Mouse (Mus musculus) left cerebral cortex, adult 18-20 months (tissue): ENCODE results near the gene Gsk3b. TPM values are rescaled to one million over a fixed set of nuclear protein-coding genes. Genes with fewer than 3 reads are reported as not detected.
"Not testable (repeated sequence)": the region's sequence is repeated elsewhere in the genome, so short reads cannot be mapped to it uniquely, and the experiment has no call there.

Experiments used
- DNase-seq, 2 experiments: peaks; one replicate each; pipeline ENCODE4 v3.0.0; 2021 to 2022; ENCODE audit warnings: low spot score in 2 of 2, mixed read lengths in 1 of 2
- total RNA-seq, 2 experiments: library from RNA; stranded (reverse); gene quantifications; 2 replicates each; pipeline ENCODE4 v1.2.3; 2021

Gsk3b gene
- total RNA-seq, 2 experiments from 2014 or later = 172 TPM

GRCm38 (mm10) chr16:38099325-38099724 lies 10.5 kb downstream of the Gsk3b start:
- no peak for DNase-seq

- DNase-seq = no peak
Observed at GRCm38 (mm10) chr16:38100569-38100968, 11.8 kb downstream of the Gsk3b start.

DNA sequence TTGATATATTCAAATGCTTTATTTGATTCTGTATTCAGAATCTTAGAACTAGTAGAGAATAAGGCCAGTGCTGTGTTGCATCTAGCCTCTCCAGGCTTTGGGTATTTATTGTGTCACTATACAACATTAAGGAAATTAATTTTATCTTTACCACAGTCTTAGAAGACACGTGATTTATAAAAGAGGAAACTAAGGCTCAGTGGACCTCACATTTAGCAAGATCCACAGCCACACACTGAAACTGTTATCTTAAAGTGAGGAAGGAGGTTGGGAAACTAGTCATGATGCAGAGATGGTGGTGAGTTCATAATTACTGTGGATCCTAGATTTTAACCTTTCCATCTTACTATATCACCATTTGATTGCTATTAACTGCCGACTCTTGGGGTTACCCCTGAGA lies 16.7 kb downstream of the Gsk3b start:
- no peak for DNase-seq

DNA sequence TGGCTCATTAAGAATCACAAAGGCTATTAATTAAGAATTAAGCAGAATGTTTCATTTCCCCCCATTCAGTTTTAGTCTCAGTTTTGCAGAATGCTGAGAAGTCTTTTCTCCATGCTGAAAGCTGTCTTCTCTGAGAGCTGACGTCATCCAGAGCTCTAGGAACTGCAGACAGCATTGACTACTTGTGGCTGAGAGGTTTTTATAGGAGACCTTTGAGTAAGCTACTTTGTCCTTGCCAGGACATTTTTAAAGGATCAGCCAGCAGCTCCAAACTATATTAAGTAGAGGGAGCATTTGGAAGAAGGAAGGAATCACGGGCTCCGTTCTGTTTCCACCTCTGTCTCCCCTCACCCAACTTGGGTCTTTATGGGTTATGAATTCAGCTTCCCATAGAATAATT lies 17.7 kb downstream of the Gsk3b start:
- DNase-seq = no peak

GRCm38 (mm10) chr16:38110001-38110400 lies 21.2 kb downstream of the Gsk3b start:
- DNase-seq = no peak

DNA sequence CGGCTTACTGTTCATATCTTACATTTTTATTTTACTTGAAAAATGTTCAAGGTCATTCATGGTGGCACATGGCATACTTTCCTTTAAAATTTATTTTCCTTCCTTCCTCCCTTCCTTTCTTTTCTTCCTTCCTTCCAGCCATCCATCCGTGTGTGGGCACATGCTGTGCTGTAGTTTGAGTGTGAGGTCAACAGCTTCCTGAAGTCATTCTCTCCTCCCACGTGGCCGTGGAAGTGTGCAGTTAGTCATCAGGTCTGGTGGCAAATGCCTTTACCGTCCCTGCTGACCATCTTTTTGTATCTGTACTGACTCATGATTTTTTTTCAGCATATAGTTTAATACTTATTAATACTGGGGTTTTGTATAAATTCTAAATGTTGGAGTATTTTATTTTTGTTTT lies 21.8 kb downstream of the Gsk3b start:
- no peak for DNase-seq

- no peak for DNase-seq
Observed at GRCm38 (mm10) chr16:38114074-38114473, 25.3 kb downstream of the Gsk3b start.

DNA sequence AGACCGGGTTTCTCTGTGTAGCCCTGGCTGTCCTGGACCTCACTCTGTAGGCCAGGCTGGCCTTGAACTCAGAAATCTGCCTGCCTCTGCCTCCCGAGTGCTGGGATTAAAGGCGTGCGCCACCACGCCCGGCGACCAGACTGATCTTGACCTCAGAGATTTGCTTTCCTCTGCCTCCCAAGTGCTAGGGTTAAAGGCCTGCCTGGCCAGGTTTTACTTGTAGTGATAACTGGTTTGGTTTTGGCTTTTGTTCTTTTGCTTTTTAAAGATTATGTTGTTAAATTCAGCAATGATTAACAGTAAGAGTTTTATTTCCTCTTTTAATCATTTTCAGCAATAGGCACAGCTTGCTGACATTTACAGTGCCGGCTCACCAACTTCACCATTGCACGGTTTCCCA lies 29.1 kb downstream of the Gsk3b start:
- not testable (repeated sequence) for DNase-seq

DNA sequence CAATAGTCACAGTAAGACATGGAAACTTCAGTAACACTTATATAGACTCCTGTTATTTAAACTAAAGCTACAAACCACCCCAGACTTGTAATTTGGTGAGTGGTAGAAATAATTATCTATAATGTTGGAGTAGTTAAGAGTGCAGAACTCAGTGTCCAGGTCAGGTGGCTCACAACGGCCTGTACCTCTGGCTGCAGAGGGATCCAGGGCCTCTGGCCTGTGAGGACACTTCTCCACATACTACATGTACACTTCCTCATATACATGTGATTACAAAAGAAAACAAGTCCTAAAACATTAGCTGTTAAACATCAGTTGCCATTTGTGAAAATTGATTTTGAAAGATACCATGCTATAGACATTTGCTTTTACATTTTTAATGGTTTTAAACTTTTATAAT lies 29.9 kb downstream of the Gsk3b start:
- no peak for DNase-seq

DNA sequence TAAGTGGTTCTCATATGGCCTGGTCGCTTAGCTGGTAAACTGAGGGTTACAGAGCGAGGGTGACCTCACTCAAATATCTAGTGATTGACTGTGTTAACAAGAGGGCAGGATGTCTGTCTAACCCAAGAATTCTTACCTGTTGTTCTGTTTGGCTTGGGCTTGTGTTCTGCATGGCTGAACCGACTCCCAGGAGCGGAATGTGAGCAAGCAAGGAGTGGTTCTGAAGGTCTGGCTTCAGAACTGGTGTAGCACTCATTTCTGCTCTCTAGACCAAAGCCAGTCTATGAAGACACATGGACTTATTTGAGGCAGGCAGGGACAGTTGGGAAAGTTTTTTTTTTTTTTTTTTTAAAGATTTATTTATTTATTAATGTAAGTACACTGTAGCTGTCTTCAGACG lies 30.5 kb downstream of the Gsk3b start:
- DNase-seq = no peak

DNA sequence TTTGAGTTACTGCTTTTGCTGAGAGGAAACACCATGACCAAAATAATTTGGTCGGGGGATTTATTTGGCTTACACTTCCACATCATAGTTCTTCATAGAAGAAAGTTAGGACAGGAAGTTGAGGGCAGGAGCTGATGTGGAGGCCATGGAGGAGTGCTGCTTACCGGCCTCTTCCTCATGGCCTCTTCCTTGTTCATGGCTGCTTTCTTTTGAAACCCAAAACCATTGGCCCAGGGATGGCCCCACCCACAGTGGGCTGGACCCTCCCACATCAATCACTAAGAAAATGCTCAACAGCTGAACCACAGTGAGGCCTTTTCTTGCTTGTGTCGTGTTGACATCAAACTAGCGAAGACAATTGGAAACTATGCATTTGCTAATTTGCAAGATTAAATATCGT lies 40.4 kb downstream of the Gsk3b start:
- DNase-seq = no peak

DNA sequence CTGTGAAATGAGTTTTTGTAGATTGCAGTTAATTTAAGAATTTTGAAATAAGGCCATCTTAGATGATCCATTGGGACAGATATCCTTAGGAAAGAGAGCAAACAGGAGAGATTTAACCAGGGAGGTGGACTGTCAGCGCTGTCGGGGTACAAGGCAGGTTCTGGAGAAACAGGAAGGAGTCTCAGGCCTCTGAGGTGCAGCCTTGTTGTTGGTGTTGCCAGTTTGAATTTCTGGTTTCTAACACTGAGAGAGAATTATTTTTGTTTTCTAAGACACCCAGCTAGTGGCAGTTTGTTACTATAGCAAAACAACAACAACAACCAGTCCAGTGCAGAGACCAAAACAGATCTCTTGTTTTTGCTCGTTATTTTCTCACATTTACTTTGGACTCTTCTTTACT lies 42.2 kb downstream of the Gsk3b start:
- DNase-seq = no peak

- no peak for DNase-seq
Observed at GRCm38 (mm10) chr16:38131756-38132155, 43.0 kb downstream of the Gsk3b start.

- no peak for DNase-seq
Observed at GRCm38 (mm10) chr16:38132210-38132609, 43.4 kb downstream of the Gsk3b start.

GRCm38 (mm10) chr16:38137296-38137695 lies 48.5 kb downstream of the Gsk3b start:
- DNase-seq = no peak

GRCm38 (mm10) chr16:38144898-38145297 lies 56.1 kb downstream of the Gsk3b start:
- DNase-seq = no peak

GRCm38 (mm10) chr16:38150555-38150954 lies 61.8 kb downstream of the Gsk3b start:
- DNase-seq = no peak

GRCm38 (mm10) chr16:38157854-38158622 lies 69.2 kb downstream of the Gsk3b start:
- no peak for DNase-seq

DNA sequence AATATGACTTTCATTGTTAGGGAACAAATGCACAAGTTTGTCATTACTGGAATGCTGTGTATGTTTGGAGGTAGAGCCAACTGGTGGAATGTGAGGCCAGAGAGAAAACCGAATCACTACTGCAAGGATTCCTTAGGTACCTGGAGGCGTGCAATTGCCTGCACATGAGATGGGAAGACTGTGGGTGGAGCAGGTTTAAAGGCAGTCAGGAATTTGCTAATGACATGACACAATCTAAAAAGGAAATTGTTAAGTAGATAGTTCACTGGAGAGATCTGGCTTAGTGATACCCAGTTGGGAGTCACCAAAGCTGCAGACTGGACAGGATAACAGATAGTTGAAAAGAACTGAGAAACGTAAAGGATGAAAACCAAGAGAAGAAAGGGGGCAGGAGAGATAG lies 73.2 kb downstream of the Gsk3b start:
- DNase-seq = no peak

- DNase-seq = no peak
Observed at GRCm38 (mm10) chr16:38164811-38165591, 76.2 kb downstream of the Gsk3b start.

DNA sequence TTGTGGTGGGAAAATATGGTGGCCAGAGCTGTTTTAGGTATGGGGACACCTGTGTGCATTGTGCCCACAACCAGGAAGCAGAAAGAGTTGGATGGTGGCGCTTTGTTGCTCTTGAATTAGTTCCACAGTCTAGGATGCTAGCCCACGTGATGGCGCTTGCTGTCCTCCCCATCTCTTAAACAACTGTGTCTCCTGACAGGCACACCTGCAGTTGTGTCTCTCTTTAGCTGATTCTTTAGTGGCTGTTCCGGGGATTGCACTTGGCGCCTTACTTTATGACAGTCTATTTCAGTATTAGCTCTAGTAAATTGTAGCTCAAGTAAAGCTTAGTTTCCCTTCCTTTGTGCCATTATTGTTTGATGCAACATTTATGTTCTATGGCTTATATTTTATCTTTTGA lies 80.2 kb downstream of the Gsk3b start:
- DNase-seq = no peak

GRCm38 (mm10) chr16:38179150-38179549 lies 90.3 kb downstream of the Gsk3b start:
- DNase-seq = no peak

DNA sequence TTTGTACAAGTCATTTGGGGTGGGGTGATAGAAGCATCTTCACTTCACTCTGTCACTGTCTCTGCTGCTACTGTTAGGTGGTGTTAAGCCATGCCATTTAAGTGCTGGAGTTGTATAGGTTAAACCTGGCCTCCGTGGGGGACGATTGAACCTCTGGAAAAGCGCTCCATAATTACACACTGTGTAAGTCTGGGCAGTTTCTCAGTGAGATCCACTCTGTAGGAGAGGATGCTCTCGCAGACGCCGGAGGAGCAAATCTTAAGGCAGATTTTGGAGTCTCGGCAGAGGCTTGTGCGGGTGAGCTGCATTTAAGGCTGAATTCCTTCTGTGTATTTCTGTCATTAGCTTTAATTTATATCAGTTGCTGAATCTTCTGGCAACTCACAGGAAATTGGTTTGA lies 92.6 kb downstream of the Gsk3b start:
- no peak for DNase-seq
